Mouse (Mus musculus): ENCODE results near the gene Lrrk1. TPM values are rescaled to one million over a fixed set of nuclear protein-coding genes. Genes with fewer than 3 reads are reported as not detected.

Lrrk1 gene
- polyA plus RNA-seq, 1 experiment from 2014 or later = 8.5 TPM

GRCm38 (mm10) chr7:66179711-66180110 is 208.4 kb downstream of the Lrrk1 start:
- Histone ChIP-seq H3K27me3 (replicated peaks; ENCODE audit: low read depth, poor library complexity, severe bottlenecking) (no peaks in the 10 kb centered on the region), H3K36me3 (replicated peaks) (peaks cover 17% of the 10 kb centered on the region), H3K9me3 (0 out of 2 replicates have a peak, but pooled peaks cover 2% of the 10 kb centered on the region), H3K4me1 (peaks cover 8% of the 10 kb centered on the region), H3K4me3 (no peak overlapping the region), H3K27ac (replicated peaks) (no peak overlapping the region)
- 90% methylated on average over 7 of the region's 7 CpGs for WGBS
- DNase-seq (ENCODE audit: low spot score) = no peak

GRCm38 (mm10) chr7:66179120-66179581 is 209.0 kb downstream of the Lrrk1 start:
- 0 out of 2 replicates have a peak, but pooled peaks cover 2% of the 10 kb centered on the region for H3K9me3 ChIP-seq
- H3K27me3 ChIP-seq (replicated peaks; ENCODE audit: low read depth, poor library complexity, severe bottlenecking) = no peaks in the 10 kb centered on the region
- WGBS = 65% methylated on average over 10 of the region's 10 CpGs
- peaks cover 8% of the 10 kb centered on the region for H3K4me1 ChIP-seq
- no peak overlapping the region for H3K27ac ChIP-seq (replicated peaks)
- DNase-seq (ENCODE audit: low spot score) = no peak
- no peak overlapping the region for H3K4me3 ChIP-seq
- H3K36me3 ChIP-seq (replicated peaks) = peaks cover 23% of the 10 kb centered on the region

DNA sequence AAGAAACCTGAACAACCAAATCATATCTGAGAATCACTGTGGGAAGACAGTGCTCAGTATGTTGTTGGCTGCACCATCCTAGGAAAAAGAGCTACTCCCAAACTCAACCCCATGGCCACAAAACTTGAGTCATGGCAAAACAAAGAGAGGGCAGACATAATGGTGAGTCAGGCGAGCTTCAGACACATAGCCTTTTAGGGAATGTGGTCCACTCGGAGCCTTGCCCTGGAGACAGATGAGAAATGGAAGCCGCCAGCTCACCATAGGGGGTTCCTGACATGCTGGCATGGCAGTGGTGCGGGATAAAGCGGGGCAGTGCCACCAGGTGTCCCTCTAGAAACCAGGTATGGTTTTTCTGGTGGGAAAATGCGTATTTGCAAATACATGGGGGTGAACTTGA is 210.0 kb downstream of the Lrrk1 start:
- Histone ChIP-seq H3K9me3 (0 out of 2 replicates have a peak, but pooled peaks cover 2% of the 10 kb centered on the region), H3K4me1 (peaks cover 8% of the 10 kb centered on the region), H3K27me3 (replicated peaks; ENCODE audit: low read depth, poor library complexity, severe bottlenecking) (no peaks in the 10 kb centered on the region), H3K4me3 (no peak overlapping the region), H3K36me3 (replicated peaks) (peaks cover 33% of the 10 kb centered on the region), H3K27ac (replicated peaks) (no peak overlapping the region)
- WGBS = 89% methylated on average over 6 of the region's 6 CpGs
- no peak for DNase-seq (ENCODE audit: low spot score)

DNA sequence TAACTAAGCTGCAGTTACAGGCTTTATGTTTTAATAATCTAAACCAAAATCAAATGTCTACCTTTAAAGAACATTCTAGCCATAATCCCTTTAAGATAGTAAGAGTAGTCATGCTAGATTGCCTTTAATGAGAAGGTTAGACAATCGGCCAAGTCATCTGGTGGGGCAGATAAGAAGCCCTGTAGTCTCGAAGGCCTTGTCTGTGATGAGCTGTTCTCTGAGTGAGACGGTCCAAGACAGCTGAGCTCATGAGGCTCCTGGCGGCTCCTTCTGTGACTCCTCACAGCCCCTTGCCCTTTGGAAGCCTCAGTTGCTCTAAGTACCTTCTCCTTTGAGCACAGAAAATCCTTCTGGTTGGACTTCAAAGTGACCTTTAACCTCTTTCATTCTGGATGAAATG is 211.2 kb downstream of the Lrrk1 start:
- 87% methylated on average over 4 of the region's 4 CpGs for WGBS

More for the DNA sequence above, 211.2 kb downstream of the Lrrk1 start:
- Histone ChIP-seq H3K36me3 (replicated peaks) (peaks cover 45% of the 10 kb centered on the region), H3K27ac (replicated peaks) (no peak overlapping the region), H3K4me1 (peaks cover 8% of the 10 kb centered on the region), H3K27me3 (replicated peaks; ENCODE audit: low read depth, poor library complexity, severe bottlenecking) (no peaks in the 10 kb centered on the region), H3K9me3 (0 out of 2 replicates have a peak, but pooled peaks cover 1% of the 10 kb centered on the region), H3K4me3 (no peak overlapping the region)
- no peak for DNase-seq (ENCODE audit: low spot score)

Small RNA genes lying within 50 kb of the gene (microRNA-seq; reads per million reads assigned to microRNA genes)
- gene Mir7057 = not detected

Other genes starting within 250 kb of the Lrrk1 start
- not detected in 2 replicates for gene Gm10974, start 22.4 kb downstream of the Lrrk1 start, polyA plus RNA-seq (2016; fragmentation: Nextera tagmentation; extraction: Ambion mirVana)
- 39.7 and 47.1 TPM in 2 replicates for gene Aldh1a3, start 39.2 kb upstream of the Lrrk1 start, polyA plus RNA-seq (2016; fragmentation: Nextera tagmentation; extraction: Ambion mirVana)

All from embryonic facial prominence, embryonic 10.5 days (tissue).